Mouse (Mus musculus): ENCODE data around the gene Nr5a1. TPM values are rescaled to one million over a fixed set of nuclear protein-coding genes. Genes with fewer than 3 reads are reported as not detected.
A peak's percentile ranks its signal among the peaks of the same experiment; 100 is the strongest.

Nr5a1 gene
- polyA plus RNA-seq, 1 experiment from 2014 or later = not detected

- no peak overlapping the region for H3K4me3 ChIP-seq
- no peak overlapping the region for H3K9ac ChIP-seq
- H3K36me3 ChIP-seq = no peaks in the 10 kb centered on the region
- 51% methylated on average over 9 of the region's 9 CpGs for WGBS
- no peak overlapping the region for H3K4me2 ChIP-seq
- no peak for ATAC-seq (ENCODE audit: extremely low read depth, insufficient number of reproducible peaks, low FRiP score, low TSS enrichment)
- no peak overlapping the region for H3K27ac ChIP-seq (replicated peaks)
- no peaks in the 10 kb centered on the region for H3K9me3 ChIP-seq
- peaks cover 52% of the 10 kb centered on the region for H3K27me3 ChIP-seq (replicated peaks)
- no peaks in the 10 kb centered on the region for H3K4me1 ChIP-seq
Measured at GRCm38 (mm10) chr2:38675366-38675969, 38.9 kb downstream of the Nr5a1 start.

- peaks cover 7% of the 10 kb centered on the region for H3K4me1 ChIP-seq
- no peak overlapping the region for H3K4me3 ChIP-seq
- H3K9ac ChIP-seq = no peak overlapping the region
- no peaks in the 10 kb centered on the region for H3K9me3 ChIP-seq
- H3K4me2 ChIP-seq = no peak overlapping the region
- ATAC-seq (ENCODE audit: extremely low read depth, insufficient number of reproducible peaks, low FRiP score, low TSS enrichment) = no peak
- H3K27ac ChIP-seq (replicated peaks) = no peak overlapping the region
- no peaks in the 10 kb centered on the region for H3K36me3 ChIP-seq
- WGBS = 52% methylated on average over 11 of the region's 11 CpGs
- peaks cover 73% of the 10 kb centered on the region for H3K27me3 ChIP-seq (replicated peaks)
Measured at GRCm38 (mm10) chr2:38672496-38672895, 41.8 kb downstream of the Nr5a1 start.

GRCm38 (mm10) chr2:38668802-38669580 is 45.4 kb downstream of the Nr5a1 start:
- peak overlapping the region; percentile 54 for H3K4me2 ChIP-seq
- no peak for ATAC-seq (ENCODE audit: extremely low read depth, insufficient number of reproducible peaks, low FRiP score, low TSS enrichment)
- WGBS = 14% methylated on average over 17 of the region's 17 CpGs
- H3K36me3 ChIP-seq = no peaks in the 10 kb centered on the region
- no peak overlapping the region for H3K9ac ChIP-seq
- peaks cover 65% of the 10 kb centered on the region for H3K27me3 ChIP-seq (replicated peaks)
- peak overlapping the region; percentile 9; the same call in 1 of the 2 replicates for H3K4me3 ChIP-seq
- H3K9me3 ChIP-seq = no peaks in the 10 kb centered on the region
- no peak overlapping the region for H3K27ac ChIP-seq (replicated peaks)
- H3K4me1 ChIP-seq = peaks cover 7% of the 10 kb centered on the region

- Histone ChIP-seq H3K9ac (no peak overlapping the region), H3K4me2 (no peak overlapping the region), H3K4me1 (0 out of 2 replicates have a peak, but pooled peaks cover 4% of the 10 kb centered on the region), H3K27ac (replicated peaks) (no peak overlapping the region), H3K9me3 (0 out of 2 replicates have a peak, but pooled peaks cover 2% of the 10 kb centered on the region), H3K4me3 (no peak overlapping the region), H3K27me3 (replicated peaks) (peaks cover 6% of the 10 kb centered on the region; the same call in 1 of the 2 replicates), H3K36me3 (no peaks in the 10 kb centered on the region)
- no peak for ATAC-seq (ENCODE audit: extremely low read depth, insufficient number of reproducible peaks, low FRiP score, low TSS enrichment)
- WGBS = 4% methylated on average over 1 of the region's 1 CpGs
Measured at GRCm38 (mm10) chr2:38661398-38661797, 52.9 kb downstream of the Nr5a1 start.

DNA sequence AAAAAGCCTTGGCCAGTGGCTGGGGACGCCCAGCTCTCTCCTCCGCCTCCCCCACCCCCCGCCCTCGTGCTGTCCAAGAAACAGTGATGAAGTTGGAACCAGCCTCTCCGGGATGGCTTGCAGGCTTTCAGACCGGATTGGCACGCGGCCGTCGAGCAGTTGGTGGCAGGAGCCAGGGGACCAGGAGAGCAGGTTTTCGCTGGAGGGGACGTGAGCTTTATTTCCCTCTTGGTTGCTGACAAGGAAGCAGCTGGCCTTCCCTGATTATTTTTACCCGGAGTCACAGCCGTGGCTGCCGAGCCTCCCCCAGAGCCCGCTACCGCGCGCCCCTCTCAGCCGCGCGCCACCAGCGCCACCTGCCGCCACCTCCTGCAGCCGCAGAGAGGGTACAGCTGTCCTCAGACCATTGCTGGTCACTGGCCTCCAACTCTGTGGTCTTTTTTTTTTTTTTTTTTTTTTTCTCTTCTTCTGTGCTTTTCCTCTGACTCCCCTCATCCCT is 56.0 kb downstream of the Nr5a1 start:
- ATAC-seq (ENCODE audit: extremely low read depth, insufficient number of reproducible peaks, low FRiP score, low TSS enrichment) = peak; percentile 68
- under 1% methylated on average over 22 of the region's 25 CpGs for WGBS
- H3K27me3 ChIP-seq (replicated peaks) = peaks cover 11% of the 10 kb centered on the region; the same call in 1 of the 2 replicates
- 0 out of 2 replicates have a peak, but pooled peaks cover 4% of the 10 kb centered on the region for H3K4me1 ChIP-seq
- H3K4me3 ChIP-seq = peak overlapping the region; percentile 56
- 0 out of 2 replicates have a peak, but pooled peaks cover 2% of the 10 kb centered on the region for H3K9me3 ChIP-seq
- peak overlapping the region; percentile 80 for H3K4me2 ChIP-seq
- H3K36me3 ChIP-seq = no peaks in the 10 kb centered on the region
- no peak overlapping the region for H3K27ac ChIP-seq (replicated peaks)
- H3K9ac ChIP-seq = peak overlapping the region; percentile 76

DNA sequence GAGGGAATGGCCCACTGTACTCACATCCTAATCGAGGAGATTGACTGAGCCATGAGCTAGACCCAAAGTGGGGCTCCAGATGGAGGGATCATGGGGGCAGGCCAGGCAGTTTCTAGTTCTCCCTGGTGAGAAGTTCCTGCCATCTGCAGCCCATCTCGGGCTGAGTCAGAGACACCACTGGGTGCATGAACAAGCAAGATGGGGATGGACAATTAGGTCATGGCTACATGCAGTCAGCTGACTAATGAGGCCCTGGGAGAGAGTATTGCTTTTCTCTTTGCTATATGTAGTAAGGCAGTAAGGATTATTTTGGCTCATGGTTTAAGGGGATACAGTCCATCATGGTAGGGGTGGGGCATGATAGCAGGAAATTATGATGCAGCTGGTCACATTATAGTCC is 60.6 kb downstream of the Nr5a1 start:
- H3K9me3 ChIP-seq = no peaks in the 10 kb centered on the region
- H3K27ac ChIP-seq (replicated peaks) = no peak overlapping the region
- no peak overlapping the region for H3K9ac ChIP-seq
- 64% methylated on average over 2 of the region's 2 CpGs for WGBS
- H3K27me3 ChIP-seq (replicated peaks) = peaks cover 21% of the 10 kb centered on the region; the same call in 1 of the 2 replicates
- H3K4me3 ChIP-seq = no peak overlapping the region
- H3K4me1 ChIP-seq = 0 out of 2 replicates have a peak, but pooled peaks cover 4% of the 10 kb centered on the region
- no peak overlapping the region for H3K4me2 ChIP-seq
- ATAC-seq (ENCODE audit: extremely low read depth, insufficient number of reproducible peaks, low FRiP score, low TSS enrichment) = no peak
- no peaks in the 10 kb centered on the region for H3K36me3 ChIP-seq

DNA sequence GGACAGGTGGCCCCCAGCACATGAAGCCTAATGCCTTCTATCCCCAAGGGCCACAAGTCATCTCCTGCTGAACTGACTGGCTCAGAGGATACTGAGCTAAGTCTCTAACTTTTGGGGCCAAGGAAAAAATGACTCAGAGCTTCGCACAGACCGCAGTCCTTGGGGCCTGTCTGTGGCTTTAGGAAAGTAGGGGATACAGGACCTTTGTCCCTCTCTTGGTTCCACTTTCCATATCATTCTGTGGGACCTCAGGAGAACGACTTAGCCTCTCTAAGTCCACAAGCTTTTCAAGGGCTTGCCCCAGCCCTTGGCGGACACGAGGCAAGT is 61.1 kb downstream of the Nr5a1 start:
- Histone ChIP-seq H3K27me3 (replicated peaks) (peaks cover 21% of the 10 kb centered on the region; the same call in 1 of the 2 replicates), H3K27ac (replicated peaks) (no peak overlapping the region), H3K9ac (no peak overlapping the region), H3K4me3 (no peak overlapping the region), H3K9me3 (no peaks in the 10 kb centered on the region), H3K36me3 (no peaks in the 10 kb centered on the region), H3K4me2 (no peak overlapping the region), H3K4me1 (0 out of 2 replicates have a peak, but pooled peaks cover 4% of the 10 kb centered on the region)
- no peak for ATAC-seq (ENCODE audit: extremely low read depth, insufficient number of reproducible peaks, low FRiP score, low TSS enrichment)
- 85% methylated on average over 5 of the region's 5 CpGs for WGBS

- Histone ChIP-seq H3K36me3 (no peaks in the 10 kb centered on the region), H3K9ac (no peak overlapping the region), H3K27ac (replicated peaks) (no peak overlapping the region), H3K27me3 (replicated peaks) (peaks cover 21% of the 10 kb centered on the region; the same call in 1 of the 2 replicates), H3K9me3 (no peaks in the 10 kb centered on the region), H3K4me3 (no peak overlapping the region), H3K4me2 (no peak overlapping the region), H3K4me1 (no peaks in the 10 kb centered on the region)
- ATAC-seq (ENCODE audit: extremely low read depth, insufficient number of reproducible peaks, low FRiP score, low TSS enrichment) = no peak
- WGBS = 60% methylated on average over 10 of the region's 10 CpGs
Measured at GRCm38 (mm10) chr2:38652565-38653292, 61.6 kb downstream of the Nr5a1 start.

DNA sequence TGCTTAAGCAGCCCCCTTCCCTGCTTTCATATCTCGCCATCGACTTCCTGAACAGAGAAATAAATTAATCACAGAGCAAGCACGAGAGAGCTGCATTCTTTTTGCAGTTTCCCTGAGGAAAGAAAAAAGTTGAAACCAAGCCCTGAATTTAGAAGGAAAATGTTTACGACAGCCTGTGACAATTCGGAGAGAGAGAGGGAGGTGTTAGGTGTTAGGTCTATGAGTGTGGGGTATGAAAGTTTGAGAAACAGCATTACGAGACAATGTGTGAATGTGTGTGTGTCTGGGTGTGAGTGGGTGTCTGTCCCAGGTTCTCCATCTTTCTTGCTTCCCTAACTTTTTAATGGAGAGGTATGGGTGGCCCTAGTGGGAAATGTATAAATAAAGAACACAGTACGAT is 62.2 kb downstream of the Nr5a1 start:
- Histone ChIP-seq H3K9ac (no peak overlapping the region), H3K4me2 (no peak overlapping the region), H3K36me3 (no peaks in the 10 kb centered on the region), H3K27me3 (replicated peaks) (peaks cover 18% of the 10 kb centered on the region; the same call in 1 of the 2 replicates), H3K27ac (replicated peaks) (no peak overlapping the region), H3K4me1 (0 out of 2 replicates have a peak, but pooled peaks cover 4% of the 10 kb centered on the region), H3K9me3 (no peaks in the 10 kb centered on the region), H3K4me3 (no peak overlapping the region)
- 68% methylated on average over 7 of the region's 7 CpGs for WGBS
- ATAC-seq (ENCODE audit: extremely low read depth, insufficient number of reproducible peaks, low FRiP score, low TSS enrichment) = no peak

DNA sequence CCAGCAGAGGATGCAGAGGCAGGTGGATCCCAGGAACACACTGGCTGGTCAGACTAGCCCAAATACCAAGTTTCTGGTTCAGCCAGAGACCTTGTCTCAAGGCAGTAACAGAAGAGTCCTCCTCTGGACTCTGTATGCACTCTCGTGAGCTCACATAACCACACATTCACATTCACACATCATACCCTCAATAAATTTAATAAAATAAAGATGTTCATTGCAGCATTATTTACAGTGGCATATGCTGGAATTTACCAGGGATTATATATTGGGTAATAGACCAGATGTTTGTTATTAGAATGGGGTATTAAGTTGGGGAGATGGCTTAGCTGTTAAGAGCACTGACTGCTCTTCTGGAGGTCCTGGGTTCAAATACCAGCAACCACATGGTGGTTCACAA is 64.0 kb downstream of the Nr5a1 start:
- ATAC-seq (ENCODE audit: extremely low read depth, insufficient number of reproducible peaks, low FRiP score, low TSS enrichment) = no peak
- Histone ChIP-seq H3K27ac (replicated peaks) (no peak overlapping the region), H3K4me1 (0 out of 2 replicates have a peak, but pooled peaks cover 4% of the 10 kb centered on the region), H3K4me3 (no peak overlapping the region), H3K9me3 (no peaks in the 10 kb centered on the region), H3K36me3 (no peaks in the 10 kb centered on the region), H3K27me3 (replicated peaks) (peaks cover 13% of the 10 kb centered on the region; the same call in 1 of the 2 replicates), H3K4me2 (no peak overlapping the region), H3K9ac (no peak overlapping the region)
- WGBS = 86% methylated on average over 1 of the region's 1 CpGs

- WGBS = 71% methylated on average over 7 of the region's 7 CpGs
- no peak overlapping the region for H3K4me3 ChIP-seq
- no peak for ATAC-seq (ENCODE audit: extremely low read depth, insufficient number of reproducible peaks, low FRiP score, low TSS enrichment)
Measured at GRCm38 (mm10) chr2:38647661-38648060, 66.7 kb downstream of the Nr5a1 start.

More at GRCm38 (mm10) chr2:38647661-38648060, 66.7 kb downstream of the Nr5a1 start:
- Histone ChIP-seq H3K9ac (no peak overlapping the region), H3K4me1 (peaks cover 14% of the 10 kb centered on the region), H3K4me2 (no peak overlapping the region), H3K27ac (replicated peaks) (no peak overlapping the region), H3K27me3 (replicated peaks) (peaks cover 7% of the 10 kb centered on the region; the same call in 1 of the 2 replicates), H3K9me3 (no peaks in the 10 kb centered on the region), H3K36me3 (no peaks in the 10 kb centered on the region)
